Mouse (Mus musculus): ENCODE results near the gene B3gnt8. TPM values are rescaled to one million over a fixed set of nuclear protein-coding genes. Genes with fewer than 3 reads are reported as not detected.

Gene B3gnt8
- polyA plus RNA-seq, 1 experiment: 32.8 TPM

DNA sequence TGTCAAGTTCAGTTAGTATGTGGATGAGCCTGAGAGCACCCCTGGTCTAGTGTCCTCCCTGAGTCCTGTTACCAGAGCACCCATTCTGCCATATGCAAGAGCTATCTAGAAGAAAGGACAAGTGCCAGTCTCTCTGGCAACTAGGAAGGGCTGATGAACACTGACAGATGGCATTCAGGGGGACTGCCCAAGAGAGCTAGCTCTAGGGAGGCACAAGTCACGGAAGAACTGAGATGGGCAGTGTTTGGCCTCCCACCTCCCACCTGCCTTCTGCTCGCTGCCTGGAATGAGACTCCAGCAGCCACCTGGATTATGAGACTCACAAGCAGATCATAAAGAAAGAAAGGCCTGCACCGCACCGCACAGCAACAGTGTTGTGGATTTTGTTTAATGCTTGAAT lies 13.3 kb downstream of the B3gnt8 start:
- no peaks in the 10 kb centered on the region for H3K36me3 ChIP-seq (ENCODE audit: control insufficient read depth, insufficient read depth, low read length)
- TF ChIP-seq POLR2A (IDR thresholded peaks at IDR 0.05; ENCODE audit: control insufficient read depth, extremely low read depth, insufficient read depth, low read length, poor library complexity) (no peak), CTCF (IDR thresholded peaks at IDR 0.05; ENCODE audit: borderline replicate concordance, control insufficient read depth, extremely low read depth, insufficient read depth, low read length, poor library complexity) (no peak)
- 97% methylated on average over 4 of the region's 4 CpGs for WGBS

GRCm38 (mm10) chr7:25644136-25644535 lies 17.7 kb downstream of the B3gnt8 start:
- Histone ChIP-seq H3K4me1 (replicated peaks; ENCODE audit: control insufficient read depth, insufficient read depth, low read length) (peaks cover 53% of the 10 kb centered on the region), H3K27ac (ENCODE audit: control insufficient read depth, insufficient read depth, low read length) (no peak overlapping the region), H3K27me3 (ENCODE audit: control insufficient read depth, insufficient read depth, low read length) (no peaks in the 10 kb centered on the region), H3K36me3 (ENCODE audit: control insufficient read depth, insufficient read depth, low read length) (no peaks in the 10 kb centered on the region), H3K4me3 (ENCODE audit: control insufficient read depth, insufficient read depth, low read length) (no peak overlapping the region)
- 13% methylated on average over 10 of the region's 10 CpGs for WGBS
- peak; percentile 35 for DNase-seq
- TF ChIP-seq POLR2A (IDR thresholded peaks at IDR 0.05; ENCODE audit: control insufficient read depth, extremely low read depth, insufficient read depth, low read length, poor library complexity) (no peak), CTCF (IDR thresholded peaks at IDR 0.05; ENCODE audit: borderline replicate concordance, control insufficient read depth, extremely low read depth, insufficient read depth, low read length, poor library complexity) (no peak)

More for the DNA sequence above, 13.3 kb downstream of the B3gnt8 start:
- Histone ChIP-seq H3K27me3 (ENCODE audit: control insufficient read depth, insufficient read depth, low read length) (no peaks in the 10 kb centered on the region), H3K4me1 (replicated peaks; ENCODE audit: control insufficient read depth, insufficient read depth, low read length) (peaks cover 27% of the 10 kb centered on the region), H3K27ac (ENCODE audit: control insufficient read depth, insufficient read depth, low read length) (no peak overlapping the region), H3K4me3 (ENCODE audit: control insufficient read depth, insufficient read depth, low read length) (no peak overlapping the region)
- no peak for DNase-seq

- H3K4me1 ChIP-seq (replicated peaks; ENCODE audit: control insufficient read depth, insufficient read depth, low read length): peaks cover 58% of the 10 kb centered on the region
- H3K36me3 ChIP-seq (ENCODE audit: control insufficient read depth, insufficient read depth, low read length): no peaks in the 10 kb centered on the region
- H3K27me3 ChIP-seq (ENCODE audit: control insufficient read depth, insufficient read depth, low read length): no peaks in the 10 kb centered on the region
- TF ChIP-seq POLR2A (IDR thresholded peaks at IDR 0.05; ENCODE audit: control insufficient read depth, extremely low read depth, insufficient read depth, low read length, poor library complexity) (no peak), CTCF (IDR thresholded peaks at IDR 0.05; ENCODE audit: borderline replicate concordance, control insufficient read depth, extremely low read depth, insufficient read depth, low read length, poor library complexity) (no peak)
- DNase-seq: no peak
- 54% methylated on average over 4 of the region's 4 CpGs for WGBS
- no peak overlapping the region for H3K27ac ChIP-seq (ENCODE audit: control insufficient read depth, insufficient read depth, low read length)
- H3K4me3 ChIP-seq (ENCODE audit: control insufficient read depth, insufficient read depth, low read length): no peak overlapping the region
Observed at GRCm38 (mm10) chr7:25644631-25645030, 18.2 kb downstream of the B3gnt8 start.

- H3K27ac ChIP-seq (ENCODE audit: control insufficient read depth, insufficient read depth, low read length): no peak overlapping the region
- TF ChIP-seq CTCF (IDR thresholded peaks at IDR 0.05; ENCODE audit: borderline replicate concordance, control insufficient read depth, extremely low read depth, insufficient read depth, low read length, poor library complexity) (no peak), POLR2A (IDR thresholded peaks at IDR 0.05; ENCODE audit: control insufficient read depth, extremely low read depth, insufficient read depth, low read length, poor library complexity) (no peak)
- no peaks in the 10 kb centered on the region for H3K36me3 ChIP-seq (ENCODE audit: control insufficient read depth, insufficient read depth, low read length)
- H3K27me3 ChIP-seq (ENCODE audit: control insufficient read depth, insufficient read depth, low read length): no peaks in the 10 kb centered on the region
- H3K4me1 ChIP-seq (replicated peaks; ENCODE audit: control insufficient read depth, insufficient read depth, low read length): peaks cover 60% of the 10 kb centered on the region
- WGBS: 41% methylated on average over 14 of the region's 14 CpGs
- no peak overlapping the region for H3K4me3 ChIP-seq (ENCODE audit: control insufficient read depth, insufficient read depth, low read length)
- peak; percentile 35 for DNase-seq
Observed at GRCm38 (mm10) chr7:25645074-25645473, 18.6 kb downstream of the B3gnt8 start.

DNA sequence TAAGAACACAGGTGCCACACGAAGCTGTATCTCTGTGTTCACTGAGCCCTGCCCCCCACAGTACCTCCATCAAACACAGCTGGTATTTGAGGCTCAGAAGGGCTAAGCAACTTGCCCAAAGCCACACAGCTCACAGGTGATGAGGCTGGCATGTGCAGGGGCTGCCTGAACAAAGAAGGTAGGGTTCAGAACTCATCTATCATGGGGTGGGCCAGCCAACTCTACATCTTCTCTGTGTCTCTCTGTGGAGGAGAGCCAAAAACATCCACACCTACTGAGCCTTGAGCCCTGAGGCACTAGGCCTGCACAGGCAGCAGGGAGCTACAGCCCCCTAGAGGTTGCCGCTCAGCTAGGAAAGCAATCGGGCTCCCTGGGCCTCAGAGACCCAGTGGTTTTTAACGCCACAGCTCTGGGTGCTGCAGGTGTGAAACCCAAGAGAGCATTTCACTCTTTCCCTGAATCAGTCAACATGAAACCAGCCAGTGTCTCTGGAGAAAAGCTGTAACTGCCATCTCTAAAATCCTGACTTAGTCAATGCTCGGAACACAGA lies 21.2 kb downstream of the B3gnt8 start:
- no peak overlapping the region for H3K4me3 ChIP-seq (ENCODE audit: control insufficient read depth, insufficient read depth, low read length)
- H3K27me3 ChIP-seq (ENCODE audit: control insufficient read depth, insufficient read depth, low read length): no peaks in the 10 kb centered on the region
- H3K36me3 ChIP-seq (ENCODE audit: control insufficient read depth, insufficient read depth, low read length): no peaks in the 10 kb centered on the region
- TF ChIP-seq CTCF (IDR thresholded peaks at IDR 0.05; ENCODE audit: borderline replicate concordance, control insufficient read depth, extremely low read depth, insufficient read depth, low read length, poor library complexity) (peak; percentile 87), POLR2A (IDR thresholded peaks at IDR 0.05; ENCODE audit: control insufficient read depth, extremely low read depth, insufficient read depth, low read length, poor library complexity) (peak; percentile 38; the same call in 1 of the 2 replicates)
- peak; percentile 79 for DNase-seq
- peaks cover 74% of the 10 kb centered on the region for H3K4me1 ChIP-seq (replicated peaks; ENCODE audit: control insufficient read depth, insufficient read depth, low read length)
- WGBS: 4% methylated on average over 5 of the region's 5 CpGs
- H3K27ac ChIP-seq (ENCODE audit: control insufficient read depth, insufficient read depth, low read length): peak overlapping the region; percentile 99

DNA sequence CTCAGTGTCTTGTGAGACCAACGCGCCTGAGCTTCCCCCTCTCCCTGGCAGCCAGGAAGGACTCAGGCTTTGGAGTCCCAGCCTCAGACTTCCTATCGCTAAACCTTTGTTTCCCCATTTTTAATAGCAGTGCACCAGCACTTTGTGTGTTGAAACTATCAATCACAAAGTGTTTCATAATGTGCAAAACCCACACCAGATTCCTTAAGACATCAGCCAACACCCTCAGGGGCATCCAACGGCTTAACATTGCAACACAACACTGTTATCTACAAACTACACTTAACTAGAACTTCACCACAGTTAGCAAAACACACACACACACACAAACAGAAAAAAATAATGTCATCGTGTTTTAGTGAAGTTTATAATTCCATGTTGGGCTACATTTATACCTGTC lies 23.4 kb downstream of the B3gnt8 start:
- WGBS: 33% methylated on average over 5 of the region's 5 CpGs
- no peak for DNase-seq
- Histone ChIP-seq H3K27ac (ENCODE audit: control insufficient read depth, insufficient read depth, low read length) (peak overlapping the region; percentile 99), H3K4me1 (replicated peaks; ENCODE audit: control insufficient read depth, insufficient read depth, low read length) (peaks cover 63% of the 10 kb centered on the region), H3K4me3 (ENCODE audit: control insufficient read depth, insufficient read depth, low read length) (no peak overlapping the region), H3K27me3 (ENCODE audit: control insufficient read depth, insufficient read depth, low read length) (no peaks in the 10 kb centered on the region), H3K36me3 (ENCODE audit: control insufficient read depth, insufficient read depth, low read length) (no peaks in the 10 kb centered on the region)
- TF ChIP-seq POLR2A (IDR thresholded peaks at IDR 0.05; ENCODE audit: control insufficient read depth, extremely low read depth, insufficient read depth, low read length, poor library complexity) (no peak), CTCF (IDR thresholded peaks at IDR 0.05; ENCODE audit: borderline replicate concordance, control insufficient read depth, extremely low read depth, insufficient read depth, low read length, poor library complexity) (no peak)

- Histone ChIP-seq H3K4me1 (replicated peaks; ENCODE audit: control insufficient read depth, insufficient read depth, low read length) (peaks cover 49% of the 10 kb centered on the region), H3K27me3 (ENCODE audit: control insufficient read depth, insufficient read depth, low read length) (no peaks in the 10 kb centered on the region), H3K27ac (ENCODE audit: control insufficient read depth, insufficient read depth, low read length) (peak overlapping the region; percentile 20; the same call in 1 of the 2 replicates), H3K4me3 (ENCODE audit: control insufficient read depth, insufficient read depth, low read length) (no peak overlapping the region), H3K36me3 (ENCODE audit: control insufficient read depth, insufficient read depth, low read length) (no peaks in the 10 kb centered on the region)
- TF ChIP-seq POLR2A (IDR thresholded peaks at IDR 0.05; ENCODE audit: control insufficient read depth, extremely low read depth, insufficient read depth, low read length, poor library complexity): no peak
- WGBS: 17% methylated on average over 8 of the region's 8 CpGs
- DNase-seq: peak; percentile 54
Observed at GRCm38 (mm10) chr7:25651281-25651680, 24.8 kb downstream of the B3gnt8 start.

Data from thymus, adult 2 months (tissue).